Mouse (Mus musculus): Measurements from ENCODE around the gene Sh3d19. TPM values are rescaled to one million over a fixed set of nuclear protein-coding genes. Genes with fewer than 3 reads are reported as not detected.
"Not testable (repeated sequence)": the region's sequence is repeated elsewhere in the genome, so short reads cannot be mapped to it uniquely, and the experiment has no call there.

Sh3d19 gene
- total RNA-seq, 2 experiments from 2014 or later = 15.4 to 18.2 TPM

DNA sequence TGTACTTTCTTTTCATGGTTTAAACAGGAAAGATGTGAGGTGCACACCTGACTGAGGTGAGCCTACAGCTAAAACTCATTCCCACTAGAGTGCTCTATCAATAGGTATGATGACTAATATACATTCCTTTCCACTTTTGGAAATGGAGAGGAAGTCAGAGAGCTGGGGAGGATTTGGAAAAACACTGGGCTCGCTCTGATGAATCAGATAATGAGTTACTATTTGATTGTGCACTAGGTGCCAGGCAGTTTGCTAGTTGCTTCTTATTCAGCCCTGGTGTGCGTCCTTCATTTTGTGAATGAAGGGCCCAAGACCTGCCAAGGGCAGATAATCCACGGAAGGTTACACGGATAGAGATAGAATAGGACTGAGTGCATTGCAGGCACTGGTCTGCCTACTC is 9.1 kb downstream of the Sh3d19 start:
- no peak for DNase-seq

DNA sequence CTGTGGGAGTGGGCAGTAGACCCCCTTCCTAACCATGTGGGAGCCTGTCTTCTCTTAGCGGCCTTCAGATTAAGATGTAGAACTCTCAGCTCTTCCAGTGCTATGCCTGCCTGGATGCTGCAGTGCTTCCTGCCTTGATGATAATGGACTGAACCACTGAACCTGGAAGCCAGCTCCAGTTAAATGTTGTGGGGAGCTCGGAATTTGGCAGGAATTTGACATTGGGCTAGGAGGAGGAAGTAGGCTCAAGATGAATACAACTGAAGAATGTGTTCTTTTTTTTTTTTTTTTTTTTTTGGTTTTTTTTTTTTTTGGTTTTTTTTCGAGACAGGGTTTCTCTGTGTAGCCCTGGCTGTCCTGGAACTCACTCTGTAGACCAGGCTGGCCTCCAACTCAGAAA is 10.9 kb downstream of the Sh3d19 start:
- DNase-seq = not testable (repeated sequence)

DNA sequence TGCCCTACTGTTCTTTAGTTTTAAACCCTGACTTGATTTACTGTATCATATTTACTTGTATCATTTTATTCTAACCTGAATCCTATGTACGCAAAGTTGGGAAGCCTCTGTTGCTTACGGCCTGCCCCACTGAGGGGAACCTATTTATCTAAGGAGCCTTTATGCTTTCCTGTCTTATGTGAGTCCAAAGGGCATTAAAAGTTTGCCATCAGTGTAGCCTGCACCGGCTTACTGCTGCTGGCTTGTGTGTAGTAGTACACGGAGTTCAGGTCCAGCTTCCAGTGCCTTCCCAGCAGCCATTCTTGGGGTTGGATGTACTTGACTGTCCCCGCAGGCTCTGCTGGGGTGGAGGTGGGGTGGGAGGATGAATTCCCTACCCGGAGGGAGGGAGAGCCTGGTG is 13.6 kb downstream of the Sh3d19 start:
- DNase-seq = no peak

DNA sequence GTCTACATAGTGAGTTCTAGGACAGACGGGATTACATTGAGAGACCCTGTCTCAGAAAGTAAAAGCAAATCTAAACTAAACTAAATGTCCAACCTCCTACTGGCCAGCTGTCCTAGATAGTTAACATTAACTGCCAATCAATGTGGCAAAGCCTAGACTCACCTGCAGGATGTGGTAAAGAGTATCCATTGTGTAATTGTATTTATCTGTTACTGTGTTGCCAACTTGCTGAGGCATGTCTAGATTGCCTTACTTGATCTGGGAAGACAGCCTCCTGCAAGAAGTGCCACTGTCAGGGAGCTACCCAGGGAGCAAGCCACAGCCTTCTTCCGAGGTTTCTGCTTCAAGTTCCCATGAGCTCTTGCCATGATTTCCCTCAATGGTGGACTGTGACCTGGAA is 16.3 kb downstream of the Sh3d19 start:
- DNase-seq = no peak

DNA sequence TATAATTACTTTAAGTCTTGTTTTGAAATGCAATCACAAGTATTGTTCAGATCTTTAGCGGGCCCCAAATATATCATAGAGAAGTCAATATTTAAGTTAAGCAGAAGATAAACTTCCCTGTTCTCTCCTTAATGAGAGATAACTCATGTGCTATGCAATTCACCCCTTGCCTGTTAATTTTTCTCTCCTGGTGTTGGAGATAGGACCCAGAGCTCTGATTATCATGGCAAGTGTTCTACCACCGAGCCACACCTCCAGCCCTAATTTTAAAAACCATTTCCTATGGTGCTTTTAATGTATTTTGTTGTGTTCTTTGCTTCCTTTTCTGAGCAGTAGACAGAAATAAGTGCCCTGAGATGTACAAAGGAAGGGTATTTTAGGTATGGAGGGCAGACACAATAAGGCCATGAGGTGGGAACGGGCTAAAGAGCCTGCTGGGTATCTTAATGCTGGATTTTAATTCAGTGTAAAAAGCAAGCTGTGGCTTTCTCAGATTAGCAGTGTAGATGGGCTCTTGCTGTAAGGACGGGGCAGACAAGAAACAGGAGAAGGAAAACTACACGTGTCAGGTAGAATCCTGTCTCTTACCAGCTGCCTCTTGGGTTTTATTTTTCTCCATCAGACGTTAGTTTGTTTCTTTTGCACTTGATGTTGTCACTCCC is 20.4 kb downstream of the Sh3d19 start:
- DNase-seq = no peak

DNA sequence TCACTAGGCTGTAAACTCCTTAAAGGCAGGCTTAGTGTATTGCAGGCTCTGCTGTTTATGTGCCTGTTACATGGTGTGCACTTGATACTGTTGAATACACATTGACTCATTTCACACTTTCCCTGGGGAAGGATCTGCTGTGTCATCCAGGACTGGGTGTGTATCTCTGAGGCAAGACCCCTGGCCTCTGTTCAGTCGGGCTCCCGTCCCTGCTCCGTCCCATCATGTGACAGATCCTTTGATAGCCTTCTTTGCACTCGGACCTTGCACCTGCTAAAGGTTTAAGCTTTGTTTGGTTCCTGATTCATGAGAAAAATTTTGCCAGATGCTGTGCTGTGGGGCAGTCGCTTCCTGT is 20.9 kb downstream of the Sh3d19 start:
- no peak for DNase-seq

DNA sequence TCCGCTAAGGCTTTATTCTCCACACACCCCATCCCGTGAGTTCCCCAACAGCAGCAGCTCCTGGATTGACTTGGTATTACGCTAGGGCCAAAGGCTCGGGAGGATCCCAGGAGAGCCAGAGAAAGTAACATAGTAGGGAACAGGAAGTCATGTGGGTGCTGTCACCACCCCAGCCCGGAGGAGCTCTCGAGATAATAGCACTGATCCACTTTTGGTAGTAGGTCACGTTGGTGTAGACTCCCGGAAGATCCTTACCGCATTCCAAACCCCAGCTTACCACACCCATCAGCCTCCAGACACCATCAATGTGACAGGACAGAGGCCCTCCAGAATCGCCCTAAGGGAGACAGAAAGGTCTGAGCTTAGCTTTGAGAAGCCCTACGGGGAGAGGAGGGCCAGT is 22.8 kb downstream of the Sh3d19 start:
- DNase-seq = peak; percentile 62 to 76

DNA sequence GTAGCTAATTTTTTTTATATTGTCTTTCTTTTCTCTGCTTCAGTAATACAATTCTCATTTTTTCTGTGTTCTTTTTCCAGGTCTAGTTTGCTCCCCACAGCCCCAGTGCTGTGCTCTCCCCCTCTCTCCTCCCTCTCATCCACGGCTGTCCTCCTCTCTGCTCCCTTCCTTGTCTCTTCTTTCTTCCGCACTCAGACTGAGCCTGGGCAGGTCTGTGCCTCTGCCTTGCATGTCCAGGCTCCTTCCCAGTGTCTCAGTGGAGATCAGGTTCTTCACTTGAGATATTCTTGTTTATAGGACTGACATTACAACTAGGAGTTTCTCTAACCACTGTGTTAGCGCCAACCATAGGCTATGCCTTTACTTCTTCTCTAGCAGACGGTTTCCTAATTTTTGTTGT is 23.7 kb downstream of the Sh3d19 start:
- DNase-seq = no peak

DNA sequence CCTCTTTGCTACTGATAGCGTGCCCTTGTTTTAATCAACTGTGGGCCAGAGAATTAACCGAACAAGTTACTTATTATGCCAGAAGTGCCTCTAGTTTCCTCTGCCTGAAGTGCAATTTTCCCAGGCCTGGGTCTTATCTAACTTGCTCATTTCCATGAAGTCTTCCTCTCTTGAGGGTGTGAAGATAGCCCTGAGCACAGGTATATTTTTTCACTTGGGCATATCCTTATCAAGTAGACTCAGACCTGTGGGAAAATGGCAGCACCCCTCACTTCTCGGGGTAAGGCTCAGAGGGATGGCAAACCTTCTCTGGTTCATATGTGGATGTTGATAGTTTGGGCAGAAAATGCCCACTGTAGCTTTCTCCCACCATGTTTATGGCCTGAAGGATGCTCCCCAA is 30.4 kb downstream of the Sh3d19 start:
- DNase-seq = no peak

DNA sequence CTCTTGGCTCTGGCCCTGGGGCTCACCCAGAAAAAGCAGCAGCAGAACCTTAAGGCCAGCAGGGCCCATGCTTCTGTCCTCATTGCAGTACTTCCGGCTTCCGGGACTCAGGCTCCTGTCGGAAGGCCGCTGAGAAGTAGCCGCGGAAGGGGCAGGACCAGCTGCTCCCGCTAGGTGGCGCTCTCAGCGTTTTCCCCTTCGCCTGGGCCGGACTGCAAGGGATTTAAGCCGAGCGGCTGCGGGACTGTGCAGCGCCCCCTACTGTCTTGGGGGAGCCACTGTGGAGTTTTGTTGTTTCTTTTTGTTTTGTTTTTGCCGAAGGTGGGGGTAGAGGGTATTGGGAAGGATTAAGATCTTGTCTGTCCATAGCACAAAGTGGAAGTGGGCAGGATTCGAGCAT is 31.5 kb downstream of the Sh3d19 start, which contains the start of gene Prss48:
TSS of gene Prss48 (minus strand) at position 69 of the 400 bp plus-strand sequence.
- DNase-seq = peak; percentile 9

DNA sequence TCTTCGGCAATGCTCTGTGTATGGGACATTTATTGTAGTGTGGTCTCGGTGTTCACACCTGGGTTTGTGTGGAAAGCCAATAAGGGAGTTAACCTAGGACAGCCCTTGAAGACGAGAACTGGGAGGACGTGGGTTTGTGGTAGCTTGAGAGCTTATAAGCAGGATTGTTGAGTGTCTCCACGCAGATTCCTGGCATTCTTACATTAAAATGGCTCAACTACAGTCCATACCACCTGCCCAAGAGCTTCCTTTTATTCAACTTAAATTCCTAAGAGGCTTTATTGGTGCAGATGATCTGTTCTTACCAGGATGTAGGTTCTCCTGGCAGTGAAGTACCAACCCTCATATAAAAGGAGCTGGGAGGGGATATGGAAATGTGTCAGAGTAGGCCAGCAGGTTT is 32.0 kb downstream of the Sh3d19 start:
- DNase-seq = no peak

DNA sequence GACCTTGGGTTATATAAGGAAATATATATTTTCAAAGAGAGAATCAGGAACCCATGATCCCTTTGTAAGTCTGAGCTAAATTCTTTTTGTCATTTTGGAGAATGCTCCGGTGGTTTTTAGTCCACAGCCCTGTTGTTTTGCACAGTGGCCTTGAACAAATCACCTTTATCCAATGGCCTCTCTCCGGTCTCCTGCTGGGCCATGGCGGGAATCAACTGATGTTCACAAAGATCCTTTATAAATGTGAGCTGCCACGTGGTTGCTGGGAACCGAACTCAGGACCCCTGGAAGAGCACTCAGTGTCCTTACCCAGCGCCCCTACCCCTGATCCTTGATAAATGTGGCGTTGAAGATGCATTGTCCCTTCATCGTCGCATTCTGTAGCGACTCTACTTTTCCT is 33.8 kb downstream of the Sh3d19 start:
- DNase-seq = no peak

DNA sequence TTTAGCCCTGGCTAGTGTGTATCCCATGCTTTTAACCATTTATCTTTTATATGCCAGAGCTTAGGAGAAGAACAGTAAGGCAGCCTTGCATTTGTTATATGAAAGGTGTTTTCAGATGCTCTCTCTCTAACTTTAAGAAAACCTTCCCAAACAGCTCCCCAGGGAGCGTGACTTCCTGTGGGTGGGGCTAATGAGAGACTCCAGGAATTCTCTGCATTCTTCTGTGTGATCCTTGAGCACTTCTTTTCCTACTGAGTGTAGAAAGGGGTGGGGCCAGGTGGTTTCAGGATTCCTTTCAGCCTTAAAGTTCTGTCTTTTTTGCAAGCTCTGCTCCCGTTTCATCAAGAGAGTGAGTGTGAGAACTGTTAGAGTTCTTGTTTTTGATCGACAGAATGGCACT is 39.7 kb downstream of the Sh3d19 start:
- DNase-seq = peak in 1 of 2 experiments; percentile 8

DNA sequence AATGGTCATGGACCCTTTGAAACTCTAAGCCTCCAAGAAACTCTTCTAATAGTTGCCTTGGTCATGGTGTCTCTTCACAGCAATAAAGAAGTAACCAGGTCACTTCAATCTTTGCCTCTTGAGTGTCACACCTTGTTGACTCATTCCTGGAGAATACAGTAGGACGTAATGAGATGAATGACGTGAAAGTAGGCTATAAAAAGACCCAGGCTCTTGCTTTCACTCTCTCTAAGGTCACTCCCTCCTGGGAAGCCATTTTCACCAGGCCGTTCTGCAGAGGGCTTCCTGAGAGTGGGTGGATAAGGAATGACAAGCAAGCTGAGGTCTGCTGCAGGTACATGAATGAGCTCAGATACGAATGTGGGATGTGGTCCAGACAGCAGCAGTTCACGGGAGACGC is 40.5 kb downstream of the Sh3d19 start:
- DNase-seq = no peak

DNA sequence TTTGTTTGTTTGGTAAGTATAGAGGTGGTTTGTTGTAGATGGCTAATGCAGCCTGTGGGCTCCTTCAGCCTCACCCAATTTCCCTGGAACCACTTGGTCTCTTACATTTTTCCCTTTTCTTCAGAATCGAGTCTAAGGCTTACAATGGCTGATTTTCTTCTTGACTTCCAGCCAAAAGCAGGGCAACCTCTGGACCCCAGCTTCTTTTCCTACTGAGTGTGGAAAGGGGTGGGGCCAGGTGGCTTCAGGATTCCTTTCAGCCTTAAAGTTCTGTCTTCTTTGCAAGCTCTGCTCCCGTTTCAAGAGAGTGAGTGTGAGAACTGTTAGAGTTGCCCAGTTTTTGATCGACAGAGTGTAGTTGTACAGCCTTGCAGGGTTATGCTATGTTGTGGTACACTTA is 40.9 kb downstream of the Sh3d19 start:
- DNase-seq = no peak

DNA sequence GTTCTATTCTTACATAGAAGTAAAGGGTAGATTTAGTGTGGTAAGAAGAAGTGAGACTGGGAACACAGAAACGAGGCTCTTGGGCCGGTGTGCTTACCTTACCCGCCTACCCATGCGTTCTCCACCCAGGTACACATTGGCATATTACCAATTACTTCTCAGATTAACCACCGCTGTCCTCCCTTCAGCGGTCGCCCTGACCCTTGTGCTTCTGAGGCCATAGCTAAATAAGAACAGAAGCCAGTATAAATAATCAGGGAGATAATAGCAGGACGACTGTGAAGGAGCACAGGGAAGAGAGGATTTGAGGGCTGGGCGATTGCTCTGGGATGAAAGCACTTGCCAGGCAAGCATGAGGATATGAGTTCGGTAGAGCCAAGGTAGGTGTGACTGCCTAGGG is 42.9 kb downstream of the Sh3d19 start:
- no peak for DNase-seq

DNA sequence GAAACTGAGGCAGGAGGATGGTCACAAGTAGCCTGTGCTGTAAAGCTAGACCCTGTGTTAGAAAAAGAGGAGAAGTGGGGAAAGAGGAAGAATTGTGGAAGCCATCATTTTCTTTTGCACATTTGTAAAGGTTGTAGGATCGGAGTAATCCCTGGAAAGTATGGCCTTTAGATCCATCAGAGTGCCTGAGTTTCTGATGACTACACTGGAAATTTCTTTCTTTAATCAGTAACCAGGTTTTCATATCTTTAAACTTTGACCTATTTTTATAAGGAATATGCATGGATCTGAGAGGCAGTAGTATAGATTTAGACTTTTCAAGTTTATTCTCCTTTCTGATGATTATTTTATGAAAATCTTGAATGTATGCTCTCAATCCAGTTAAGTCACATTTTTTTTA is 46.1 kb downstream of the Sh3d19 start:
- DNase-seq = no peak

DNA sequence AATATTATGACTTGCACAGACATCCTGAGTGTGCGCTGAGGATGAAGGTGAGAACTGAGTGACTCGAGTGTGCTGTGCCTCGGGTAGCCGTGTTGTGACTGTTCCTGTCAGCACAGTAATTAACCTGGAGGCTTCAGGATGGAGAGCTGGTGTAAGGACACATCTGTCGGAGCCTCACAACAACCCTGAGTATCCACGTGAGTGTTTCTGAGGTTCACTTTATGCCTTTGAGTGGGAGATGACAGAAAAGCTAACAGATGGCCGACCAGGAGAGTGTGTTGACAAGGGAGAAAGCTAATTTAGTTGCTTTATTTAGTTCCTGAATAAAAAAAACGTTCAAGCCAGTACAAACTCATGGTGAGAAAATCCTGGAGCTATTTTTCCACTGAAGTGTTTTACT is 46.6 kb downstream of the Sh3d19 start:
- no peak for DNase-seq

DNA sequence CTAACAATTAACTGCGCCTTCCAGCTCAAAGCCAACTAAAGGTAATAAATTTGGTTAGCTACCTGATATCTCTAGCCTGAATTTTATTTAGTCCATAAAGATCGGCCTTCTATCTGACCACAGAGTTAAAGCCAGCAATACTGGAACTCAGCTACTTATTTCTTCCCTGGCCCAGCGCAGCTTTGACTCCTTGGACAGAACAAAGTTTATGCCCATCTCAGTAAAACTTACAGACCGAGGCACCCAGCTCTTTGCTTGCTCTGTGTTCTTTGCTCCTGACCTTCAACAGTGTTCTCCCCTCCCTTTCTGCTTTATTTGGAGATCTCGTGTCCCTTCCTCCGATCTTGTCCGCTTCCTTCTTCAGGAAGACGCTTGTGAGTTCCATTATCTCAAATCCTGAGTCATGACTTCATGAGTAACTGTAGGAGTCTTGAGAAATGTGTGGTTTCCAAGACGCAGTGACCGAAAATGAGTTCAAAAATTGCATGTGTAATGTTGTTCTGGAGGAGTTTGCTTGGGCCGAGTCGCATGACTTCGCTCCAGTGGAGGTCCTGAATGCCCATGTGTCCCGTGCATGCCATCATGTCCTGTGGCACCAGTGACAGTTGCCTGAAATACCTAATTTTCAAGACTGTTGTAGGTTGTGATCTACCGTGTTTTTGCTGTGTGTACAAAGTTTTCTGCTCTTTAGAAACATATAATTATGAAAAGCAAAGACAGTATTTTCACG is 50.2 kb downstream of the Sh3d19 start:
- DNase-seq = no peak

DNA sequence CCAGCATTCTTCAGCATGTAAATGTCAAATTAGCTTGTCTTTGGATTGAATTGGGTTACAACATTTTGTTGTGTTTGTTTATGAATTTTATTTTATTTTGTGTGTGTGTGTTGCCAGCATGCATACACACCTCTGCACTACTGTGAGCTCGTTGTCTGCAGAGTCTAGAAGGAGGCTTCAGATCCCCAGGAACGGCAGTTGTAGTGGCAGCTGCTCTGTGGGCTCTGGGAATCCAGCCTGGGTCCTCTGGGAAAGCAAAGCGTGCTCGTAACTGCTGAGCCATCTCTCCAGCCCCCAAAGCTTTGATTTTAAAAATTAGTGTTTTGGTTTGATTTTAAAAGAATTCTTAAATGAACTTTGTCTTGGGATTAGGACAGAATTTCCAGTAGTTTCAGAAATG is 50.7 kb downstream of the Sh3d19 start:
- no peak for DNase-seq

DNA sequence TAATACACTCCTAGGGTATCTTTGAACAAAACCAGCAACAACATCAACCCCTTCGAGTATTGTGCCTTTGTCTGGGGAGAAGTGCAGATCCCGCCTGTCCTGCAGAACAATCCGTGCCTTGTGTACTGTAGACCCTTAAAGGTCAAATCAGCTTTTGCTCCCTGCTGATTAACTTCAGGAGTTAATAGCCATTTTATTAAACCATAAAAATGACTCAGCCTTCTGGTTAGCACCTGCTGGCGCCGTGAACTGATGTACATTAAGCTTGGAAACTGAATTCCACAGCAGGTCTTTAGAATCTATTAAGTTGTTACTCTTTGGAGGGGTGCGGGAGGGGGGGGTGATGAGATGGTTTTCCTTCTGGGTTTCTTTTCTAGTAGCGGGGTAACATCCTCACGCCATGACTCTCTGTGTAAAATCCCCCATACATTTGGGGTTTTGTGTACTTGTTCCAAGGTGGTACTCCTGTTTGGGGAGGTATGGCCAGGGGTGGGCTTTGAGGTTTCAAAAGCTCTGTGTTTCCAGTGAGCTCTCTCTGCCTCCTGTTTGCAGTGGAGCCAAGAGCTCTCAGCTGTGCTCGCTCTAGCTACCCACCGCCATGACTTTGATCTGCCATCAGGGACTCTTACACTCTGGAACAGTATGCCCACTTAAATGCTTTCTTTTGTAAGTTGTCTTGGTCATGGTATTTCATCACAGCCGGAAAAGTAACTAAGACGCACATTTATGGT is 53.3 kb downstream of the Sh3d19 start:
- no peak for DNase-seq

DNA sequence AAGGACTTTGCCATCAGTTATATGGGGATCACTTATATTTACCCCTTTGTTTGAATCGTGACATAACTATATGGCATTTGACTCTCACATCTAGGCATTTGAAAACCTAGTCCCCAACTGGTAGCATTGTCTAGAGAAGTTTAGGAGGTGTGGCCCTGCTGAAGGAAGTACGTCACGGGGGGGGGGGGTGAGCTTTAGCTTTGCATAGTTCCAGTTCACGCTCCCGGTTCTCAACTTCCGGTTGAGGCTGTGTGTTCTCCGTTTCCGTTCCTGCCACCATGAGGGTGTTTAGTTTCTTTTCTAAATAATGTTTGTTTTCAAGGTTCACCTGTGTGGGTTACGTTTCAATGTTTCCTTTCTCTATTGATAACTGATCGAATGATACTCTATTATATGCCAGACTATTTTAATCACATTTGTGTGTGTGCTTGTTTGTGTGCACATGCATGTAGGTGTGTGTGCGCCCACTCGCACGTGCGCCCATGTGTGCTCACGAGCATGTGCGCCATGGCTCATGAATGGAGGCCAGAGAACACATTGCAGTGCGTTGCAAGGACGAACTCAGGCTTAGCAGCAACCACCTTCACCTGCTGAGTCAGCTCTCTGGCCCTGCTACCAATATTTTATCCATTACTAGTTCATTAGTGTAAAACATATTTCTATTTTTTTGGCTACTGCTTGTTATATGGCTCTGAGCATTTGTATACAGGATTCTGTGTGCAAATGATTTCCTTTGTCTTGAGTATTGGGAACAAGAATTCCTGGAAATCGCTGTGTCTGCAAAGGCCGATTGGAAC is 54.6 kb downstream of the Sh3d19 start:
- DNase-seq = no peak
